Mouse (Mus musculus): ENCODE data around the gene Sh3bp1.

Gene Sh3bp1

DNA sequence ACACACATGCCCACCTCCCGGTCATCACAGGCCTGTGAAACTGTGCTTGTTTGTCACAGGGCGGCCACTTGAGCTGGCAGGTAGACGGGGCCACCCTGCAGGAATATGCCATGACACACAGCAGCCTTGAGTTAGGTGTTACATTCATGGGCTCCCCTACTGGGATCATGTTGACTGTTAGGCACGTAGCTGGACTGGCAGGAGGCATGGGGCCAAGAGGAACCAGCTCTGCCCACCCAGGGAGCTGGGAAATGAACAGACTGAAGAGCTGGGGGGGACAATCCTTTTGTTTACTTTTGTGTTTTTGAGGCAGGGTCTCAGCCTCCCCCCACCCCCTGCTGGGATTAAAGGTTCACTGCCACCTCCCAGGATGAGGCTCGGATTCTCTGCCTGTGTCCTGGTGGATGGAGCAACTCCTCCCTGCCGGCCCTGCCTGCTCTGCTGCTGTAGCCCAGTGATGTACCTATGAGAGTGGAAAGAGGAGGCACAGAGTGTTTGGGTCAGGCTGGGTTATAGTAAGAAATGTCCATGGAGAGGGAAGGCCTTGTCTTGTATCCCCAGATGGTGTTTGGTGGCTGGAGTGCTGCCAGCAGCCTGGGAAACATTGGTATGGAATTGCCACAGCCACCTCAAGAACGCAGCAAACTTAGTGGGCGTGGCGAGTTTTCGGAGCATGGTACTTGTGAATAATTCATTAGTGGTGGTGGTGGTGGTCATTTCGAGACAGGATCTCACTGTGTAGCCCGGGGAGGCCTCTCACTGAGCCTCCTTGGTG is 16.7 kb downstream of the Sh3bp1 start:
- DNase-seq, result no peak

DNA sequence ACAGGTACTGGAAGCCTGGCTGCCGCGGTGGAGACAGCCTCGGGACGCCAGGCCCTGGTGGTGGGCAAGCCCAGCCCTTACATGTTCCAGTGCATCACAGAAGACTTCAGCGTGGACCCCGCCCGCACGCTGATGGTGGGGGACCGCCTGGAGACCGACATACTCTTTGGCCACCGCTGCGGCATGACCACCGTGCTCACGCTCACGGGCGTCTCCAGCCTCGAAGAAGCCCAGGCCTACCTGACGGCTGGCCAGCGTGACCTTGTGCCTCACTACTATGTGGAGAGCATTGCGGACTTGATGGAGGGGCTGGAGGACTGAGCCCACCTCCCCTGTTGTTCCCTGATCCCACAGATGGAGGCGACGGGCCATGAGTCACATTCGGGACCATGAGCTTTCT is 18.6 kb downstream of the Sh3bp1 start:
- no peak for DNase-seq

DNA sequence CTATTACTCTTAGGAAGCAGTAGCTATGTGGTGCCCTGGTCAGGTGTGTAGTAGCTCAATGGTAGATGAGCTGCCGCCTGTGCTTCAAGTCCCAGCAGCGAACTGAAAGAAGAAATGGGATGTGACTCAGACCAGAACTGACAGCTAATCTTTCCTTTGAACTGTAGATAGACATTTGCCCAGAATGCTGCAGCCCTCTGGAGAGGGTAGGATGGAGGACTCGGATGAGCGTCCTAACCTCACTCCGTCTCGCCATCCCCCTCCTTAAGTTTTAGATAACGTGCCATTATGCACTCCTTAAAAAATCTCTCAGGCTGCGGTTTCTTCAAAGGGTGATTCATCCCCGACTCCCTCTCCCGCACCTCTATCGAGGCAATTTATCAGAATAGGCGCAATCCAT is 20.3 kb downstream of the Sh3bp1 start:
- no peak for DNase-seq

GRCm38 (mm10) chr15:78922700-78923099 is 23.1 kb downstream of the Sh3bp1 start:
- no peak for DNase-seq

DNA sequence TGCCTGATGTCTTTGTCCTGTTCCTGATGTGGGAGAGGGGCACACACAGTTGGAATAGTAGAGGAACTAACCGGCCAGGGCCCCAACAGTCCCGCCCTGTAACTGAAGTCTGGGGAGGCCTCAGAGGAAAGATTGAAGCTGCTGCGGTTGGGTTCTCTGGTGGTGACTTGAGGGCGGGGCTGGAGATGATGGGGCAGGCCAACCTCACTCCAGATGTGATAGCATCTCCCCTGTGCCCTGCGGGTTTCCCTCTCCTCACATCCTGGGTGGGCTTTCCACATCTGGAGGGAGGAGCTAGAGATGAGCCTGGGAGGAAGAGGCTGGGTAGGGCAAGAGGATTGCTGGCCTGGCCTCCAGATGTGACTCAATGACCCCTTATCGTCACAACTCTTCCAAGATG is 24.0 kb downstream of the Sh3bp1 start:
- peak in 1 of 2 experiments; percentile 46 for DNase-seq

GRCm38 (mm10) chr15:78925129-78925528 is 25.6 kb downstream of the Sh3bp1 start:
- no peak for DNase-seq

- DNase-seq, result peak; percentile 52 to 54
These were observed 26.7 kb downstream of the Sh3bp1 start, which contains the start of gene Lgals1 for GRCm38 (mm10) chr15:78926021-78926919. TSS of gene Lgals1 (plus strand) at chr15:78926725.

DNA sequence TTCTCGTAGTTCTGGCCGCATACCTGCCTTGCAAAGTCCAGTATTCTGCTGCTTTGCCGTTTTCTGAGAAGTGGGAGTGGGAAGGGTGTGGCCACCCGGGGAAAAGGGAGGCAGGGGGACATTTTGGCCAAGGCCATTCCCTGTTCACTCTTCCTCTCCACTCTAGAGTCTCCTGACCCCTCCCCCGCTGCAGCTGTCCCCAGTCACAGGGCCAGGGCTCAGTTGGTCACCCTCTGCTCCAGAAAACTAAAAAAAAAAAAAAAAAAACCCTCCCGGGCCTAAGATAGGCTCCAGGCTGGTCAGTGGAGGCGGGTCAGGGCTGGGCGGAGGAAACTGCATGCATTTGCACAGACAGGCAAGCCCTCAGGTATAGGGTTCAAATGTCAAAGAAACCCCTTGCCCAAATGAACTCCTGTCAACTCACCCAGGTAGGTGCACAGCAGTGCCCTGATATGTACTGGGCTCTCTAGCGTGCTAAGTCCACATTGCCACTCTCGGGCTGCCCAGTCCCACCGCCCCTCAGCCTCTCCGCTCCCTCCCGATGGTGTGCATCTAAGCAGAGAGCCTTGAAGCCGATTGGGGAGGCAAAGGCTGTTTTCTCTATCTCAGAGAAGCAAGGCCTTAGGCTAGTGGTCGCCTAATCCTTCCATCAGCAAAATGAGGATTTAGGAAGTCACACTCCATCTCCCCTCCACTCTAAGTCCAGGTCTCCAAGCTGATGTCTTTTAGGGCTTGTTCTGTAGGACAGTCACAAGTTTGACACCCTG is 27.6 kb downstream of the Sh3bp1 start:
- DNase-seq, result no peak

DNA sequence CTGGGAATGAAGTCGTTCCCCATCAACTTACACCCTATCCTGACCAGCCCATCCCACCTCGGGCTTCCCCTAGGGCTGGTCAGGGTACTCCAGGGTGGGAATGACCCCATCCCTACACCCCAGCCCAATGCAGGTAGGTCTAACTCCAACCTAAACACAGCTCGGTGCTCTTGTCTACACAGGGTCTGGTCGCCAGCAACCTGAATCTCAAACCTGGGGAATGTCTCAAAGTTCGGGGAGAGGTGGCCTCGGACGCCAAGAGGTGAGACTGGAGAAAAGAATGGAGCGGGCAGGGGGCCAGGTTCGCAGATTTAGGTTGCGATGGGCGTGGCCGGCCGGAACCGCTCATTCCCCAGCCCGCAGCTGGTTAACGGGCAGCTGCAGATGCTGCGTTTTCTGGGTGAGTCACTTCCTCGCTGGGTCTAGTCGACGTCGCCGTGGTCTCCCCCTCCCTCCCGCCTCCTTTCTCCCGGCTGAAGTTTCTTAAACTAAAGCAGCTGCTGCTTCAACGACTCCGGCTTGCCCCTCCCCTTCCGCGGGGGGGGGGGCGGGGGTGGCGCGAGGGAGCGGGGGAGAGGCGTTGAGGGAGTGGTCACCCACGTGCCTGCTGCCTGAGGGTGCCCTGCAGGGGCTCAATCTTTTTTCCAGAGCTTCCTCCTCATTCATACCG is 28.4 kb downstream of the Sh3bp1 start:
- peak; percentile 72 to 79 for DNase-seq

GRCm38 (mm10) chr15:78928539-78928938 is 29.0 kb downstream of the Sh3bp1 start:
- no peak for DNase-seq

DNA sequence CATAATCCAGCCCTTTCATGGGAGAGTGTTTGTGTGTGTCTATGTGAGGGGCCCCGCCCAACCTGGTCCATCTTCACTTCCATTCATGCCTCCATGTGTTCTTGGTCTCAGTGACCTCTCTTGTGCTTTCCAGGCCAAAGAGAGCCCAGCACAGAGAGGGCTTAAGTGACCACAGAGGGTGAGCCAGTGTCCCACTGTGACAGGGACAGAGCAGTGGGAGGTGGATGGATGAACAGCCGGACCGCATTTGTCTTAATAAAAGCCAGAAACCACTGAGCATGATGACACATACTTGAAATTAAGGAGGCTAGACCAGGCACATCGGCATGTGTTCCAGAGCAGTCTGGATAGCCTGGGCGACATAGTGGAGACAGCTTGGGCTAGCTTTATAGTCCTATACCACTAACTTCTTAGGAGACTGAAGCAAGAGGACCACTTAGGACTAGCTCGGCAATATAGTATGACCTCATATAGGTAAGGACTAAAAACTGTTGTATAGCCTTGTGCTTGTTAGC is 30.7 kb downstream of the Sh3bp1 start:
- no peak for DNase-seq

GRCm38 (mm10) chr15:78930801-78931426 is 31.3 kb downstream of the Sh3bp1 start:
- DNase-seq, result no peak

DNA sequence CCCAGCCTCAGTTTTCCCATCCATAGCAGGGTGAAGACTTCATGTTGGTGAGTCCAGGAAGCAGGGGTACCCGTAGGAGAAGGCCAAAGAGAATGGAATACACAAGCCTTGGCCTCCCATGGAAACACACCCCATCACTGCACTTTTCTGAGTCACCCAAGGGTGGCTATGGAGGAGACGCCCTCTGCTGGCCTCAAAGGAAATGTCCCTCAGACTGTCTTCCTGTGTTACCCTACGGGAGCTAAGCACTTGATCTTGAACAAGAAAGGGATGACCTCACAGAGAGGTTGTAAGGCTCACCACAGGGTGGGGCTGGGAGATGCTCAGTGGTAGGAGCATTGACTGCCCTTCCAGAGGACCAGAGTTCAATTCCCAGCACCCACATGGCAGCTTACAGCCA is 32.0 kb downstream of the Sh3bp1 start:
- peak; percentile 41 to 59 for DNase-seq

GRCm38 (mm10) chr15:78934784-78935320 is 35.3 kb downstream of the Sh3bp1 start, which contains the start of gene Nol12:
TSS of gene Nol12 (plus strand) at chr15:78934933.
- DNase-seq, result peak; percentile 65 to 79

- DNase-seq, result no peak
These were observed 36.8 kb downstream of the Sh3bp1 start for GRCm38 (mm10) chr15:78936403-78936802.

- DNase-seq, result no peak
These were observed 37.7 kb downstream of the Sh3bp1 start for GRCm38 (mm10) chr15:78937311-78937710.

- DNase-seq, result no peak
These were observed 38.4 kb downstream of the Sh3bp1 start for GRCm38 (mm10) chr15:78937963-78938362.

DNA sequence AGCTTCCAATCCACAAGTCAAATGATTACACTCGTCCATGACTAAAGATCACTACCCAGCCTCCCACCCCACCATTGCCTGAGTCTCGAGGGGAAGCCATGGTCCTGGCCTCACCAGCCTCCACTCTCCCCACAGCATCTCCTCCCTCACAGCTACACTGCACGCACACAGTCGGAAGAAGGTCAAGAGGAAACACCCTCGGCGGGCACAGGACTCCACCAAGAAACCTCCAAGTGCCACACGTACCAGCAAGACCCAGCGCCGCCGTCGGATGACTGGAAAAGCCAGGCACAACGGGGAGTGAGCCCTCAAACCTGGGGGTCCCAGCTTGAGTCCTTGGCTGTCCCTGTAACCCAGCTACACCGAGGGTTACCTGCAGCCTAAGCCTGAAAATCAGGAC is 40.8 kb downstream of the Sh3bp1 start:
- DNase-seq, result no peak

DNA sequence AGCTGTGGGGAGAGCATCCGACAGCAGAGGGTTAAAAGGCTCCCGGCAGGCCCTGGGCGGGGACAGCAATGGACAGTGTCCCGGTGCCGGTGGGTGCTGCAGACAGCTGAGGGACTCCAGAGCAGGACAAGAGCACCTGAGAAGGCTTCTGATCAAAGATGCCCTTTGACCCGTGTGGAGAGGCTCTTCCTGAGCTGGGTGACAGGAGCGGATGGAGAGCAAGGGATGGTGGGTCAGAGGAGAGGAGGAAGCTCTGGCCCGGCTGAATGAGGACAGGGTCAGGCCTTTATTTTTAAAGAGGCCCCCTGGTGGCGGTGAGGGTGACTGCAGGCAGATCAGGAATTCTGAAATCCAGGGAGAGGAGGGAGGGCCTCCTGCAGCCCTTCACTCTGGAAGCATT is 43.1 kb downstream of the Sh3bp1 start:
- DNase-seq, result peak; percentile 38 to 69

DNA sequence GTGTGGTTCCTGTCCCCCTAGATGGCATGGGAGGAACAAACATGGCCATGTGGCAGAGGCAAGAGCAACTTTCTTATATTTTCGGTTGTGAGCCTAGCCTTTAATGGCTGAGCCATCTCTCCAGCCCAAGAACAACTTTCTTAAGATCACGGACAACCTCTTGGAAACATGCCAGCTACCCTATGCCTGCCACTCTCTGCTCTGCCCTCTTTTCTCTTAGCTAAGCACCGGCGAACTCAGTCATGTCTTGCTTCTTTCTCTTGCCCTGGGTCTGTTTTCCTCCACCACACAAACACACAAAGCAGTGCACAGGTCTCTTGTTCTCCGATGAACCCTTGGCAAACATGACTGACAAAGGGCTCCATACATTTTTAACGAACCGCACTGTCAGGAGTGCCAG is 46.7 kb downstream of the Sh3bp1 start:
- DNase-seq, result no peak

- DNase-seq, result peak; percentile 32 to 50
These were observed 48.1 kb downstream of the Sh3bp1 start, which contains the start of gene Triobp for GRCm38 (mm10) chr15:78947657-78948056. TSS of gene Triobp (plus strand) at chr15:78947724.
